Mouse (Mus musculus) liver, embryonic 15.5 days (tissue): ENCODE results near the gene Fnbp1. TPM values are rescaled to one million over a fixed set of nuclear protein-coding genes. Genes with fewer than 3 reads are reported as not detected.
A peak's percentile ranks its signal among the peaks of the same experiment; 100 is the strongest.

Experiments used
- ATAC-seq: fragments of 200-750 bp; cut with Nextera tagmentation; 2 replicates; pipeline ENCODE4 v1.8.0; 2017; ENCODE audit warnings: moderate number of reproducible peaks, mild to moderate bottlenecking, moderate library complexity; ENCODE audit not compliant: insufficient read depth
- H3K27ac ChIP-seq: fragments of 300-500 bp; sonication (generic); replicated peaks from 2 replicates; pipeline ENCODE4 v1.5.1; 2015; ENCODE audit warnings: mild to moderate bottlenecking, inconsistent platforms
- H3K27me3 ChIP-seq: fragments of 300-500 bp; sonication (generic); 2 replicates; pipeline ENCODE4 v1.6.1; 2015; ENCODE audit warnings: mild to moderate bottlenecking, inconsistent platforms
- H3K36me3 ChIP-seq: fragments of 300-500 bp; sonication (generic); replicated peaks from 2 replicates; pipeline ENCODE4 v1.6.1; 2015; ENCODE audit warnings: moderate library complexity, mild to moderate bottlenecking, inconsistent platforms
- H3K4me1 ChIP-seq: fragments of 300-500 bp; sonication (generic); replicated peaks from 2 replicates; pipeline ENCODE4 v1.6.1; 2015; ENCODE audit warnings: inconsistent platforms
- H3K4me2 ChIP-seq: fragments of 300-500 bp; sonication (generic); 2 replicates; pipeline ENCODE4 v1.6.1; 2015; ENCODE audit warnings: moderate library complexity, mild to moderate bottlenecking, inconsistent platforms
- H3K4me3 ChIP-seq: fragments of 300-500 bp; sonication (generic); replicated peaks from 2 replicates; pipeline ENCODE4 v1.5.1; 2015; ENCODE audit warnings: mild to moderate bottlenecking, inconsistent platforms
- H3K9ac ChIP-seq: fragments of 300-500 bp; sonication (generic); 2 replicates; pipeline ENCODE4 v1.6.1; 2015; ENCODE audit warnings: moderate library complexity, mild to moderate bottlenecking, inconsistent platforms
- H3K9me3 ChIP-seq: fragments of 300-500 bp; sonication (generic); replicated peaks from 2 replicates; pipeline ENCODE4 v1.6.1; 2016; ENCODE audit warnings: inconsistent platforms
- WGBS: fragments of 180-500 bp; shearing (Covaris S2); methylation state at CpG from one replicate; pipeline ENCODE4 v1.1.7; 2015; ENCODE audit warnings: mixed read lengths; ENCODE audit not compliant: insufficient replicate concordance; 5-methylcytosine and 5-hydroxymethylcytosine counted together
- polyA plus RNA-seq: library from polyadenylated mRNA; unstranded; fragments of >200 nt; fragmentation: Nextera tagmentation; extraction: Ambion mirVana; gene quantifications from 2 replicates; pipeline ENCODE4 v1.2.1, GENCODE M21; 2015

The Fnbp1 gene
- polyA plus RNA-seq, 1 experiment from 2014 or later, result 5.1 TPM

- peak overlapping the region; percentile 53; the same call in 1 of the 2 replicates for H3K27ac ChIP-seq
- H3K4me2 ChIP-seq, result peak overlapping the region; percentile 43
- no peak overlapping the region for H3K9ac ChIP-seq
- no peak overlapping the region for H3K4me3 ChIP-seq
- peaks cover 10% of the 10 kb centered on the region for H3K36me3 ChIP-seq
- H3K4me1 ChIP-seq, result peaks cover 39% of the 10 kb centered on the region
- WGBS, result 24% methylated on average over 17 of the region's 17 CpGs
- peak; percentile 48 for ATAC-seq
- H3K27me3 ChIP-seq, result no peaks in the 10 kb centered on the region
- H3K9me3 ChIP-seq, result no peaks in the 10 kb centered on the region
These were observed 59.2 kb downstream of the Fnbp1 start for GRCm38 (mm10) chr2:31082639-31083038.

- Histone ChIP-seq H3K27ac (peak overlapping the region; percentile 2; the same call in 1 of the 2 replicates), H3K9ac (no peak overlapping the region)
These were observed 60.5 kb downstream of the Fnbp1 start for GRCm38 (mm10) chr2:31081349-31081748.

GRCm38 (mm10) chr2:31079117-31079516 lies 62.7 kb downstream of the Fnbp1 start:
- Histone ChIP-seq H3K9me3 (no peaks in the 10 kb centered on the region), H3K27ac (no peak overlapping the region), H3K36me3 (peaks cover 6% of the 10 kb centered on the region), H3K4me3 (no peak overlapping the region), H3K9ac (no peak overlapping the region), H3K27me3 (no peaks in the 10 kb centered on the region), H3K4me1 (peaks cover 28% of the 10 kb centered on the region), H3K4me2 (no peak overlapping the region)
- ATAC-seq, result no peak
- WGBS, result 79% methylated on average over 6 of the region's 6 CpGs

More at GRCm38 (mm10) chr2:31081349-31081748, 60.5 kb downstream of the Fnbp1 start:
- no peaks in the 10 kb centered on the region for H3K9me3 ChIP-seq
- ATAC-seq, result peak; percentile 23; the same call in 1 of the 2 replicates
- WGBS, result 4% methylated on average over 4 of the region's 4 CpGs
- no peak overlapping the region for H3K4me3 ChIP-seq
- peaks cover 10% of the 10 kb centered on the region for H3K36me3 ChIP-seq
- H3K4me1 ChIP-seq, result peaks cover 29% of the 10 kb centered on the region
- H3K27me3 ChIP-seq, result no peaks in the 10 kb centered on the region
- no peak overlapping the region for H3K4me2 ChIP-seq

- no peaks in the 10 kb centered on the region for H3K27me3 ChIP-seq
- H3K4me3 ChIP-seq, result no peak overlapping the region
- no peak overlapping the region for H3K27ac ChIP-seq
- no peak for ATAC-seq
- no peaks in the 10 kb centered on the region for H3K9me3 ChIP-seq
- WGBS, result 72% methylated on average over 5 of the region's 5 CpGs
- no peaks in the 10 kb centered on the region; the same call in 1 of the 2 replicates for H3K36me3 ChIP-seq
- H3K4me1 ChIP-seq, result peaks cover 17% of the 10 kb centered on the region
- H3K4me2 ChIP-seq, result no peak overlapping the region
- no peak overlapping the region for H3K9ac ChIP-seq
These were observed 64.2 kb downstream of the Fnbp1 start for GRCm38 (mm10) chr2:31077574-31077973.

- 76% methylated on average over 16 of the region's 16 CpGs for WGBS
These were observed 65.3 kb downstream of the Fnbp1 start for GRCm38 (mm10) chr2:31076351-31077140.

GRCm38 (mm10) chr2:31075836-31076235 lies 66.0 kb downstream of the Fnbp1 start:
- H3K9ac ChIP-seq, result no peak overlapping the region
- H3K36me3 ChIP-seq, result no peaks in the 10 kb centered on the region; the same call in none of the 2 replicates
- no peak for ATAC-seq
- no peak overlapping the region for H3K27ac ChIP-seq
- no peaks in the 10 kb centered on the region for H3K27me3 ChIP-seq
- WGBS, result 76% methylated on average over 7 of the region's 7 CpGs
- no peaks in the 10 kb centered on the region for H3K9me3 ChIP-seq
- H3K4me1 ChIP-seq, result peaks cover 2% of the 10 kb centered on the region
- H3K4me3 ChIP-seq, result no peak overlapping the region
- H3K4me2 ChIP-seq, result no peak overlapping the region

More at GRCm38 (mm10) chr2:31076351-31077140, 65.3 kb downstream of the Fnbp1 start:
- H3K27me3 ChIP-seq, result no peaks in the 10 kb centered on the region
- no peaks in the 10 kb centered on the region for H3K9me3 ChIP-seq
- no peak overlapping the region for H3K4me2 ChIP-seq
- ATAC-seq, result no peak
- H3K9ac ChIP-seq, result no peak overlapping the region
- no peak overlapping the region for H3K4me3 ChIP-seq
- no peak overlapping the region for H3K27ac ChIP-seq
- H3K4me1 ChIP-seq, result peaks cover 9% of the 10 kb centered on the region
- no peaks in the 10 kb centered on the region; the same call in none of the 2 replicates for H3K36me3 ChIP-seq

- no peaks in the 10 kb centered on the region for H3K27me3 ChIP-seq
- no peak for ATAC-seq
- no peak overlapping the region for H3K27ac ChIP-seq
- H3K36me3 ChIP-seq, result no peaks in the 10 kb centered on the region; the same call in 1 of the 2 replicates
- no peak overlapping the region for H3K4me2 ChIP-seq
- H3K9ac ChIP-seq, result no peak overlapping the region
- H3K9me3 ChIP-seq, result no peaks in the 10 kb centered on the region
- H3K4me1 ChIP-seq, result no peaks in the 10 kb centered on the region
- no peak overlapping the region for H3K4me3 ChIP-seq
- WGBS, result 60% methylated on average over 2 of the region's 2 CpGs
These were observed 66.6 kb downstream of the Fnbp1 start for GRCm38 (mm10) chr2:31075168-31075567.

- Histone ChIP-seq H3K4me3 (no peak overlapping the region), H3K4me1 (0 out of 2 replicates have a peak, but pooled peaks cover 7% of the 10 kb centered on the region), H3K9ac (no peak overlapping the region), H3K36me3 (no peaks in the 10 kb centered on the region; the same call in 1 of the 2 replicates), H3K27ac (no peak overlapping the region), H3K27me3 (no peaks in the 10 kb centered on the region), H3K9me3 (no peaks in the 10 kb centered on the region), H3K4me2 (no peak overlapping the region)
- WGBS, result 82% methylated on average over 7 of the region's 7 CpGs
- ATAC-seq, result no peak
These were observed 72.3 kb downstream of the Fnbp1 start for GRCm38 (mm10) chr2:31069506-31069905.

- Histone ChIP-seq H3K36me3 (no peaks in the 10 kb centered on the region; the same call in 1 of the 2 replicates), H3K9ac (no peak overlapping the region), H3K4me3 (no peak overlapping the region), H3K27me3 (no peaks in the 10 kb centered on the region), H3K27ac (no peak overlapping the region), H3K4me1 (0 out of 2 replicates have a peak, but pooled peaks cover 7% of the 10 kb centered on the region), H3K4me2 (no peak overlapping the region), H3K9me3 (no peaks in the 10 kb centered on the region)
- ATAC-seq, result no peak
- 80% methylated on average over 4 of the region's 4 CpGs for WGBS
These were observed 72.7 kb downstream of the Fnbp1 start for GRCm38 (mm10) chr2:31069114-31069445.

GRCm38 (mm10) chr2:31068246-31069113 lies 73.3 kb downstream of the Fnbp1 start:
- no peak for ATAC-seq
- Histone ChIP-seq H3K4me2 (no peak overlapping the region), H3K9me3 (no peaks in the 10 kb centered on the region), H3K36me3 (no peaks in the 10 kb centered on the region; the same call in 1 of the 2 replicates), H3K4me3 (no peak overlapping the region), H3K4me1 (0 out of 2 replicates have a peak, but pooled peaks cover 7% of the 10 kb centered on the region), H3K9ac (no peak overlapping the region), H3K27ac (no peak overlapping the region; the same call in 1 of the 2 replicates), H3K27me3 (no peaks in the 10 kb centered on the region)
- 51% methylated on average over 13 of the region's 13 CpGs for WGBS
